Mouse (Mus musculus): ENCODE data around the gene Atp1a3. TPM values are rescaled to one million over a fixed set of nuclear protein-coding genes. Genes with fewer than 3 reads are reported as not detected.

Atp1a3 gene
- polyA plus RNA-seq, 1 experiment from 2014 or later: 0.68 TPM

DNA sequence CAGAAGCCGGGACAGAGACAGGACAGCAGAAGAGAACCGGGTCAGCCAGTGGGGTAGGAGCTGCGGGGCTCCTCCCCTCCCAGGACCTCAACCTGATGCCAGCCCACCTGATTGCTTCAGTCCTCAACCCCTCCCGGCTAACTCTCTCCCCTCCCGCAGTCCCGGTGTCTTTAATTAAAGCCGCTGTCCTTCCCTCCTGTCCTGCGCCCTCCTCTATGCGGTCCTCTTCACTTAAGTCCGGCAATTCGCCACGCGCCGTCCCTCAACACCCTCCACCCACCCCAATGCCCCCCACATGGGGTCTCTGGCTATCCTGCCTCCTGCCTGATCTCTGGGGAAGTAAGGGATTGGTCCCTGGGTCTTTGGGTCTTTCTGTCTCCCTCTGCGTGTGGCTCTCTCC, 74.1 kb downstream of the Atp1a3 start:
- H3K27me3 ChIP-seq (ENCODE audit: control insufficient read depth, insufficient read depth, low read length): peaks cover 55% of the 10 kb centered on the region

DNA sequence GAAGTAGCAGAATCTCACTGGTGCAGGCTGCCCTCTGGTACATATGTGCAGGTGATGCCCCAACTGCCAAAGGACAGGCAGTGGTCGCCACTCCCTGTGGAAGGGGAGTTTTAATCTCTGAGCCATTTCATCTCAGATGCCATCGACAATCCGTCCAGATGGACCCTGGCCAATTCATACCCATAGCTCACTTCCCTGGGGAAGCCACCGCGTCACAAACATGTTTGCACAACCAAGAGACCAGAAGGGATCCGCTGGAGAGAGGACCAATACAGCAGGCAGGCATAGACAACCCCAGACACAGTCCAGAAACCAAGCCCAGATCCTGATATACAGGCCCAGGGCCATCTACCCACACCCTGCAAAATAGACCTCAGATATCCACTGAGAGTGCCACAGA, 75.3 kb downstream of the Atp1a3 start:
- H3K36me3 ChIP-seq (ENCODE audit: control insufficient read depth, insufficient read depth, low read length): peaks cover 21% of the 10 kb centered on the region
- H3K9me3 ChIP-seq (ENCODE audit: control insufficient read depth, low read length): no peaks in the 10 kb centered on the region
- peaks cover 55% of the 10 kb centered on the region for H3K27me3 ChIP-seq (ENCODE audit: control insufficient read depth, insufficient read depth, low read length)
- H3K27ac ChIP-seq (ENCODE audit: low read depth, low read length): no peak overlapping the region
- peaks cover 10% of the 10 kb centered on the region; the same call in 1 of the 2 replicates for H3K4me1 ChIP-seq (ENCODE audit: control insufficient read depth, insufficient read depth, low read length)
- H3K4me3 ChIP-seq (ENCODE audit: low read length): no peak overlapping the region
- 68% methylated on average over 6 of the region's 6 CpGs for WGBS
- H3K4me2 ChIP-seq (replicated peaks; ENCODE audit: low read depth, low read length): no peak overlapping the region
- ATAC-seq (ENCODE audit: low FRiP score, low TSS enrichment): no peak
- peak overlapping the region; percentile 23; the same call in 1 of the 2 replicates for H3K9ac ChIP-seq (ENCODE audit: low read depth, low read length)

More for the DNA sequence above, 74.1 kb downstream of the Atp1a3 start:
- no peak overlapping the region for H3K27ac ChIP-seq (ENCODE audit: low read depth, low read length)
- 1% methylated on average over 15 of the region's 15 CpGs for WGBS
- ATAC-seq (ENCODE audit: low FRiP score, low TSS enrichment): no peak
- H3K4me1 ChIP-seq (ENCODE audit: control insufficient read depth, insufficient read depth, low read length): peaks cover 10% of the 10 kb centered on the region; the same call in 1 of the 2 replicates
- 0 out of 2 replicates have a peak, but pooled peaks cover 10% of the 10 kb centered on the region for H3K36me3 ChIP-seq (ENCODE audit: control insufficient read depth, insufficient read depth, low read length)
- H3K9me3 ChIP-seq (ENCODE audit: control insufficient read depth, low read length): no peaks in the 10 kb centered on the region
- H3K9ac ChIP-seq (ENCODE audit: low read depth, low read length): no peak overlapping the region
- H3K4me2 ChIP-seq (replicated peaks; ENCODE audit: low read depth, low read length): no peak overlapping the region
- no peak overlapping the region for H3K4me3 ChIP-seq (ENCODE audit: low read length)

Small RNAs within 50 kb of the gene (microRNA-seq; reads per million reads assigned to microRNA genes)
- gene Mir7046 (not detected), gene Mir7047 (not detected)

Other genes with a start within 250 kb of the Atp1a3 start
- gene Cd177, start 245.6 kb downstream of the Atp1a3 start, polyA plus RNA-seq (2014; fragmentation: Nextera tagmentation; extraction: Ambion mirVana): 0.24 and 0.36 TPM in 2 replicates
- gene Ceacam10, start 228.8 kb downstream of the Atp1a3 start, polyA plus RNA-seq (2014; fragmentation: Nextera tagmentation; extraction: Ambion mirVana): 0.39 and 0.41 TPM in 2 replicates
- 18.8 and 22.4 TPM in 2 replicates for gene Gm9844, start 143.7 kb downstream of the Atp1a3 start, polyA plus RNA-seq (2014; fragmentation: Nextera tagmentation; extraction: Ambion mirVana)
- not detected in 2 replicates for gene Lypd4, start 136.0 kb downstream of the Atp1a3 start, polyA plus RNA-seq (2014; fragmentation: Nextera tagmentation; extraction: Ambion mirVana)
- gene Dmrtc2, start 135.9 kb downstream of the Atp1a3 start, polyA plus RNA-seq (2014; fragmentation: Nextera tagmentation; extraction: Ambion mirVana): not detected in 2 replicates
- gene Rps19, start 121.6 kb downstream of the Atp1a3 start, polyA plus RNA-seq (2014; fragmentation: Nextera tagmentation; extraction: Ambion mirVana): 2,731 and 3,572 TPM in 2 replicates
- 1.5 and 1.6 TPM in 2 replicates for gene Cd79a, start 108.6 kb downstream of the Atp1a3 start, polyA plus RNA-seq (2014; fragmentation: Nextera tagmentation; extraction: Ambion mirVana)
- 67.5 and 91.2 TPM in 2 replicates for gene Arhgef1, start 103.0 kb downstream of the Atp1a3 start, polyA plus RNA-seq (2014; fragmentation: Nextera tagmentation; extraction: Ambion mirVana)
- not detected in 2 replicates for gene Gm4881, start 61.5 kb downstream of the Atp1a3 start, polyA plus RNA-seq (2014; fragmentation: Nextera tagmentation; extraction: Ambion mirVana)
- gene Rabac1, start 33.2 kb downstream of the Atp1a3 start, polyA plus RNA-seq (2014; fragmentation: Nextera tagmentation; extraction: Ambion mirVana): 129 and 144 TPM in 2 replicates
- gene Grik5, start 66.4 kb upstream of the Atp1a3 start, polyA plus RNA-seq (2014; fragmentation: Nextera tagmentation; extraction: Ambion mirVana): 13.2 and 14.2 TPM in 2 replicates
- gene Zfp574, start 66.6 kb upstream of the Atp1a3 start, polyA plus RNA-seq (2014; fragmentation: Nextera tagmentation; extraction: Ambion mirVana): 21.9 and 33.4 TPM in 2 replicates
- 0.39 and 0.90 TPM in 2 replicates for gene Pou2f2, start 173.8 kb upstream of the Atp1a3 start, polyA plus RNA-seq (2014; fragmentation: Nextera tagmentation; extraction: Ambion mirVana)
- gene Dedd2, start 214.7 kb upstream of the Atp1a3 start, polyA plus RNA-seq (2014; fragmentation: Nextera tagmentation; extraction: Ambion mirVana): 8.7 and 10.8 TPM in 2 replicates
- gene Zfp526, start 215.5 kb upstream of the Atp1a3 start, polyA plus RNA-seq (2014; fragmentation: Nextera tagmentation; extraction: Ambion mirVana): 2.2 and 4.2 TPM in 2 replicates
- gene Gsk3a, start 231.9 kb upstream of the Atp1a3 start, polyA plus RNA-seq (2014; fragmentation: Nextera tagmentation; extraction: Ambion mirVana): 15.7 and 18.5 TPM in 2 replicates
- gene Erf, start 244.8 kb upstream of the Atp1a3 start, polyA plus RNA-seq (2014; fragmentation: Nextera tagmentation; extraction: Ambion mirVana): 22.4 and 28.8 TPM in 2 replicates